8 mouse cellular contexts compared by ENCODE assay signal in the genomic region with DNA sequence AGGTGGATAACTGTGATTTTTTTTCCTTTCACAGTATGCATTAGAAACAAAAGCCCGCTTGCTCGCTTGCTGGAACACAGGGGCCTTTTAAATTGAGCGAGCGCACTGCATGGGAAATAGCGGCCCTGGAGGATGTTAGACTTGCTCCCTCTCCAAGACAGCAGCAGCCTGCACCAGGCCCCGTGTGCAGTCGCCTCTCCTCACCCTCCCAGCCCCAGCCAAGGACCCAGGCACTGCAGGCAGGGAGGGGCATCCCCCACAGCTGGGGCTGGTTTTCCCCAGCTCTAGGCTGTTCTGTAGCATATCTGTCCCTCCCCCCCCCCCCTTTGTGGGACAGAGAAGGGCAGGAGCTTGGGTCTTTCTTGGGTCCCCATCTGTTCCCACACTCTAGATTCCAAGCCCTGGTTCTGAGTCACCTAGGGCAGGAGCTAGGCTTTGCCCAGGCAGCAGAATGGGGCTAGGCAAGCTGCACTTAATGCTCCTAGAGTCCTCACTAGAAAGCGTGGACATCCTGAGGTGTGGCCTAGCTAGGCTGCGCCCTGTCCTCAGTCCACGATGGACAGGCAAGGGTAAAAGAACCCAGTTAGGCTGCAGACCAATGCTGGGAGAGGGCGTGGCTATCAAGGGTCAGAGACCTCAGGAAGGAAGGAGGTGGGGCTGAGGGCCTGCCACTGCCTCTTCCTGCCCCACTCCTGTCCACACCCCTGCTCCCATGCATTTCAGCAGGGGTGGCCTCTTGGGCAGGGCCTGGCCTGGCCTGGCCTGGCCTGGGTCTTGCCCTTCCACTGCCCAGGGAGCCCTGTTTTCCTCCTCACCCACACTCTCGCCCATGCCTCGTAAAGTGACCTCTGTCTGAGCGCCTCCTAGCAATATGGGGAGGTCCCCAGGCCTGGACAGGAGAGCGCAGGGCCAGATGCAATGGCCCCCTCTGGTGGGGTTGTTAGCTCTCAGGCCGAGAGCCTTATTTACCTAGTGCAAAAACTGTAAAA.
DNase-seq lines count a peak whose midpoint lies in the region; ATAC-seq and TF ChIP-seq lines count a peak whose summit lies in the region.

No protein-coding gene starts in this region.

- TF ChIP-seq POLR2A in liver, adult 2 months (IDR thresholded peaks at IDR 0.05; ENCODE audit: extremely low read depth, insufficient read depth, low read length): no peak

- H3K36me3 ChIP-seq in hindbrain, embryonic 15.5 days: peaks cover 17% of the 10 kb centered on the region
- H3K36me3 ChIP-seq in liver, adult 2 months (ENCODE audit: control insufficient read depth, insufficient read depth, low read length): peaks cover 2% of the 10 kb centered on the region; the same call in 1 of the 2 replicates
- 0 out of 2 replicates have a peak, but pooled peaks cover 17% of the 10 kb centered on the region for H3K36me3 ChIP-seq in midbrain, embryonic 15.5 days (replicated peaks)

- 51% methylated on average over 16 of the region's 16 CpGs for WGBS in hindbrain, embryonic 15.5 days
- WGBS in liver, adult 2 months: 70% methylated on average over 16 of the region's 16 CpGs
- WGBS in midbrain, embryonic 15.5 days: 47% methylated on average over 16 of the region's 16 CpGs

- intact Hi-C loops in gastrocnemius, adult 2 months (cut with DNase I): loop anchor here (5.0 kb wide), 1 partner anchor 173 kb away; no protein-coding TSS in a partner anchor

- DNase-seq in urinary bladder, postnatal 14 days (ENCODE audit: low spot score): peak; percentile 50
- no peak for DNase-seq in urinary bladder, adult 2 months (ENCODE audit: low spot score)
- peak; percentile 69 for DNase-seq in gastrocnemius, adult 2 months
- peak; percentile 24 for DNase-seq in liver, adult 2 months (ENCODE audit: extremely low read depth, low read depth, low spot score)
- DNase-seq in right cerebral cortex, postnatal 25 days: no peak
- DNase-seq in layer of hippocampus, postnatal 25 days (ENCODE audit: extremely low spot score in 1 of 2, low spot score in 1 of 2): no peak

- TF ChIP-seq CTCF in gastrocnemius, adult 2 months (IDR thresholded peaks at IDR 0.05): peak; percentile 66
- TF ChIP-seq CTCF in liver, adult 2 months (IDR thresholded peaks at IDR 0.05; ENCODE audit: low read depth, low read length): peak; percentile 35

- H3K4me2 ChIP-seq in hindbrain, embryonic 15.5 days: no peak overlapping the region
- no peak overlapping the region for H3K4me2 ChIP-seq in midbrain, embryonic 15.5 days

- H3K9ac ChIP-seq in hindbrain, embryonic 15.5 days: no peak overlapping the region
- H3K9ac ChIP-seq in liver, adult 2 months (ENCODE audit: low read depth, low read length): no peak overlapping the region
- no peak overlapping the region for H3K9ac ChIP-seq in midbrain, embryonic 15.5 days

- H3K4me3 ChIP-seq in gastrocnemius, adult 2 months: no peak overlapping the region; the same call in 1 of the 2 replicates
- H3K4me3 ChIP-seq in hindbrain, embryonic 15.5 days: no peak overlapping the region
- no peak overlapping the region for H3K4me3 ChIP-seq in liver, adult 2 months (ENCODE audit: insufficient read depth, low read depth, low read length)
- no peak overlapping the region for H3K4me3 ChIP-seq in midbrain, embryonic 15.5 days

- no peaks in the 10 kb centered on the region for H3K9me3 ChIP-seq in hindbrain, embryonic 15.5 days
- no peaks in the 10 kb centered on the region for H3K9me3 ChIP-seq in midbrain, embryonic 15.5 days

- peaks cover 30% of the 10 kb centered on the region for H3K4me1 ChIP-seq in hindbrain, embryonic 15.5 days (replicated peaks)
- H3K4me1 ChIP-seq in liver, adult 2 months (ENCODE audit: control insufficient read depth, insufficient read depth, low read length): no peaks in the 10 kb centered on the region
- peaks cover 15% of the 10 kb centered on the region for H3K4me1 ChIP-seq in midbrain, embryonic 15.5 days

- H3K27me3 ChIP-seq in hindbrain, embryonic 15.5 days: no peaks in the 10 kb centered on the region
- no peaks in the 10 kb centered on the region for H3K27me3 ChIP-seq in liver, adult 2 months (ENCODE audit: control insufficient read depth, insufficient read depth, low read length)
- no peaks in the 10 kb centered on the region for H3K27me3 ChIP-seq in midbrain, embryonic 15.5 days (replicated peaks)

- H3K79me2 ChIP-seq in liver, adult 2 months (ENCODE audit: control insufficient read depth, insufficient read depth, low read length): no peaks in the 10 kb centered on the region

- ATAC-seq in hindbrain, embryonic 15.5 days (ENCODE audit: low FRiP score, low read depth): peak; percentile 50
- peak; percentile 44 for ATAC-seq in midbrain, embryonic 15.5 days (replicated peaks)

- peak overlapping the region; percentile 38 for H3K27ac ChIP-seq in gastrocnemius, adult 2 months
- peak overlapping the region; percentile 43; the same call in 1 of the 2 replicates for H3K27ac ChIP-seq in hindbrain, embryonic 15.5 days (replicated peaks)
- peak overlapping the region; percentile 37 for H3K27ac ChIP-seq in liver, adult 2 months (replicated peaks; ENCODE audit: insufficient read depth, low read depth, low read length)
- peak overlapping the region; percentile 8 for H3K27ac ChIP-seq in midbrain, embryonic 15.5 days

Comparison
In these comparisons a context has a peak if more than half of its experiments do, and no peak if none do; other contexts are left out.
1. DNase-seq: peak in urinary bladder, postnatal 14 days (single experiment), gastrocnemius, adult 2 months (single experiment) and liver, adult 2 months (single experiment); none in urinary bladder, adult 2 months (single experiment), right cerebral cortex, postnatal 25 days (single experiment) and layer of hippocampus, postnatal 25 days (0 of 2).
2. Peak in every context shown above with its lines, with median percentiles within 50 percentile points of each other: H3K27ac ChIP-seq.